Mouse (Mus musculus) v-Abl transformed pro-B cells (cell line): ENCODE measurements around the gene Ccdc24.

Experiments
- in situ Hi-C, 2 experiments: fragments of 400-800 bp; cut with MboI; formaldehyde crosslinking; loops; one replicate each; pipeline ENCODE4 v1.15.1; 2025; ENCODE audit not compliant: unreplicated experiment in 2 of 2

The Ccdc24 gene

GRCm38 (mm10) chr4:117893376-117893775, 21.0 kb upstream of the Ccdc24 start:
- in situ Hi-C loops: no loop called here

DNA sequence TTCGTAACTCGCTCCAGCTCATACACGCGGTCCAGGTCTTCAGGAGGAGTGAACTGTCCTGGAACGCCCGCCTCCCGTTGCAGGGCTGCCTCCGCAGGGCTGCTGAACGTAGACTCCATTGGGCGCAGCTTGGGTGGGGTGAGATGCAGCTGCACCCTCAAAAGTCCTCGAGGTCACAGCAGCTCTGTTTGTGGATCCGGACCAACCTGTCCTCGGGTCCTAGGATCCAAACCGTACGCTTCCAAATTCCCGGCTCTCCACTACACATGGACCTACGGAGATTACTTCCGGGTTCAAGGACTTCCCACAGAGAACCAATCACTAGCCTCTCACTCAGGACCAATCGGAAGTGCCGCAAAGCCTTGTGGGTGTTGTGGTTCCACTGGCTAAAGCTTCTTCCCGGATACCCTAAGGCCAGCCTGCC, 19.4 kb upstream of the Ccdc24 start, which contains the start of gene Dph2:
Dph2 (minus strand) TSS at position 295 of the 424 bp plus-strand sequence.
- in situ Hi-C loops: no loop called here

DNA sequence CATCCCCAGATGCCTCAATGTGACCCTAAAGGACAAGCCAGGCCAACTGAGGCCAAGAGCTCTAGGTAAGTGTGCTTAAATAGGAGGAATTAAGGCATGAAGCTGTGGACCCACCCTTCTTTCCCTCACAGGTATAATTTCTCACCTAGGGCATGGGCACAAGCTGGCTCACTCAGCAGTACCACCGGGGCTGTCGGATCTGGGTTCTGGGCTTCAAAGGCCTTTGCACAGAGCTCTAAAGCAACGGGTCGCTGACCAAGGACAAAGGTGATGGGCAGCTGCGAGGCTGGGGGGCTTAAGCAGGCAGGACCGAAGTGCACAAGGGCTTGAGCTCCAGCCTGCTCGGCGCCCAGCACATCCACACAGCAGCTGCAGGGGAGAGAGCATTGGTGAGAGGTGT, 18.4 kb upstream of the Ccdc24 start:
- in situ Hi-C loops: no loop called here

- in situ Hi-C loops: no loop called here
Measured at GRCm38 (mm10) chr4:117890031-117890430, 17.7 kb upstream of the Ccdc24 start.

- in situ Hi-C loops: loop anchor here in 1 of 2 experiments (5.0 kb wide), 1 partner anchor 38 kb away; the partner anchor contains the start of gene Artn
Measured at GRCm38 (mm10) chr4:117889471-117889870, 17.1 kb upstream of the Ccdc24 start.

DNA sequence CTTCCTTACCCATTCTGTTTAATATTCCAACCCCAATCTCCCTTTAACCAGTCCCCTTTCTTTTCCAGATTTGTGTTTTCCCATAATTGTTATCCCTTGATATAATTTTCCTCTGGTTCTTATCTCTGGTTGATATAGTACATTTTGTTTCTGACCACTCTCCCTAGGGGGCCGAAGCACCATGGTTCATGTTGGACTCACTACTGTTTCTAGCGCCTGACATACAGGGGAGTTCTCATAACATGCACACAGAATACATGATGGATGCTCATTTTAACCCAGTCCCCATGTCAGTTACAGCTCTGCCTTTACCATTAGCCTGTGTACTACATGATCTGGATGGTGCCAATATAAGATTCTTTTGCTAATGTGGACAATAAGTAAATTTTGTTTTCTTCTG, 15.6 kb upstream of the Ccdc24 start:
- in situ Hi-C loops: loop anchor here in 1 of 2 experiments (5.0 kb wide), 1 partner anchor 39 kb away; the partner anchor contains the start of gene Artn

DNA sequence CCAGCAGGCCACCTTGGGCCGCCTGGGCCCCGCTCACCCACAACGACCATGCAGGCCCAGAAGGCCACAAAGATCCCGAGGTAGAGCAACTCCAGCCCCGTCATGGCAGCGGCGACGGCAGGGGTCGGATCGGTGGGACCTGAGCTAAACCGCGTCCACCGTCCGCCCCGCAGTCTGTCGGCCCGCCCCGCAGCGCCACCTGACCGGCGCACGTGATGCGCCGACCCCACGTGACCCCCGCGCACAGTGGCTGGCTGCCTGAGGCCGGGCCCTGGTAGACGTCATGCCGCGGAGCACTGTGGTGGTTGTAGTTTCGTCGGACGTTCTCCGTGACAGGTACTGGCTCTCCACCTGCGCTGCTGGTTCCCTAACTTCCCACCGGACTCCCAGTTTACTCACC, 14.8 kb upstream of the Ccdc24 start, which contains the start of gene Atp6v0b:
Atp6v0b (minus strand) TSS at position 201 of the 400 bp plus-strand sequence.
- in situ Hi-C loops: loop anchor here in 1 of 2 experiments (5.0 kb wide), 1 partner anchor 40 kb away; the partner anchor contains the start of gene Artn

DNA sequence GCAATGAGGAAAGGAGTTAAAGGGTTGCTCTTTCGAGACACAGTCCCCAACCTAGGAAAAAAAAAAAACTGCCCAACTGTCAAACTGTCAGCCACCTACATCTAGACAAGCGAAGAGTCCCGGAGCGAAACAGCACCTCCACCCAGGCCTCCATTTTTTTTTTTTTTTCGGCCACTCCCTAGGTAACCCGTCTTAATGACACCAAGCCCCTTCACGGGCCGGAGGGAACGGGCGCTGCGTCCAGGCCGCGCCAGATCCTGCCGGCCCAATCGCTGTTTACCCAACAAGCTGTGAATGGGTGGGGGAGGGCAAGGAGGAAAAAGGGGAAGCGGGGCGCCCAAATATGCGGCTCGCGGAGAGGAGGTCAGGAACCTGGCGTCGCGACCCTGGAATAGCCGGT, 14.3 kb upstream of the Ccdc24 start:
- in situ Hi-C loops: loop anchor here in 1 of 2 experiments (5.0 kb wide), 1 partner anchor 41 kb away; the partner anchor contains the start of gene Artn

DNA sequence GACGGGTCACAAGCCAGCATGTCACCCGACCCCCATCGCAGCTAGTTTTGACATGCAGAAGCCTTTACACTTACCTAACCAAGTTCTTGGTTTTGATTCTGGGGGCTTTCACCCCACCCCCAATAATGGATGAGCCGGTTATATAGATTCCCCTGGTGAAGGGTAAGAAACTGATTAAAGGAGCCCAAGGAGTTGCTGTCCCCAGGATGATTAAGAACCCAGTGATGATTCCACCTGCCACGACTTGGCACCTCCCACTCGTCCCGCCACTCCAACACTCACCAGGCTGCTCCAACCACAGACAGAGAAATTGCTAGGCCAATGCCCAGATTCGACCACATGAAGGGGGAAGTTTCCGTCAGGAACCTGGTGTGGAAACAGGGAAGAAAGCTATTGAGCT, 13.6 kb upstream of the Ccdc24 start:
- in situ Hi-C loops: loop anchor here in 1 of 2 experiments (5.0 kb wide), 1 partner anchor 41 kb away; the partner anchor contains the start of gene Artn

DNA sequence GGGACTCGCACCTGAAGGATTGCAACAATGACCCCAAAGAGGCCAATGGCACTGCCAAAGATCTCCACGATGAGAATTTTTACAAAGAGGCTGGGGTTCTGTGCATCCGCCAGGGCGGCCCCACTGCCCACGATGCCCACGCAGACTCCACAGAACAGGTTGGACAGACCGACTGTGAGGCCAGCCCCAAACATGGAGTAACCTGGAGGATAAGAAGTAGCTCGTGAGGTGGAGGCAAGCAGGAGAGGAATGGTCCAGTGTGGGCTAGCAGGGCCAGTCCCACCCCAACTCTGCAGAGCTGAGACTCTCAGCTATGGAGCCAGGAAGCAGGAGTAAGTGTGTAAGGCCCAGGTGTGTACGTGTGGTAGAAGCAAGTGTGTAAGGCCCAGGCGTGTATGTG, 12.7 kb upstream of the Ccdc24 start:
- in situ Hi-C loops: loop anchor here in 1 of 2 experiments (5.0 kb wide), 1 partner anchor 42 kb away; the partner anchor contains the start of gene Artn

- in situ Hi-C loops: no loop called here
Measured at GRCm38 (mm10) chr4:117884146-117884545, 11.8 kb upstream of the Ccdc24 start.

DNA sequence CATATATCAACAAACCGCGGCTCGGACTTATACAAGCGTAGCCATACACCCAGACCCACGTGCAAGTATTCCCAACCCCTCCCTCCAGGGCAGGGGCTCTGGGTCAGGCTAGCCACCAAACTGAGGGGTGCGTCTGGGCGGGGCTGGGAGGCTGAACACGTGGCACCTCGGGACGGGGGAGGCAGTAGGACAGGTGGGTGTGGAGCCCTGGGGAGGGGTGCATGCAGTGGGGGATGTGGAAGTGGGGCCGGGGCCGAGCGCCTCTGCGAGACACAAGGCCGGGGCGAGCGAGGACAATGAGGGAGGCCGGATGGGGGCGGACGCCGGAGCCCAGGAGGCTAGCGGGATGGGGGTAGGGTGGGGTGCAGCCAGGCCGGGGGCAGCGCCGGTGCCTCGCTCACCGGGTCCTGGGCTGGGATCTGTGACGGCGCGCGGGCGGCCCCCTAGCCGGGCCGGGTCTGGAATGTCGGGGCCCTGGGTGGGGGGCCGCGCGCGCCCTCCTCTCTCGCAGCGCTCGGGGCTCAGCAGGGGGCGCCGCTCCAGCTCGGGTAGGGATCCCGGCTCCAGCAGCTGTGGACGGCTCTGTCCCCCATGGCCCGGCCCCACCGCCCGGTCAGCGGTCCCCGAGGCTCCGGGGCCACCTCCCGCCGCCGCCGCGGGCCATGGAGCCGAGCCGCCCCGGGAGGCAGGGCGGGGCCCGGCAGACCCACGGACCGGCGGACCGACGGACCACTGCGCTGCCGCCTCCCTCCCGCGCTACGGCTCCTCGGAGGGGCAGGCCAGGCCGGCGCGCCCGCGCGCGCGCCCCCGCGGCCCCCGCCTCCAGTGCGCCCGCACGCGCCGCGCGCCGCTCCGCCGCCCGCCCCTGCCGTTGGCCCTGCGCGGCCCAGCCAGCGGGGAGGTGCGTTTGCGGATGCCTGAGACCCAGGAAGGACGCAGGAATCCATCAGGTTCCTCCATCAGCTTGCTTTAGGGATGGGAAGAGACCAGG, 10.6 kb upstream of the Ccdc24 start, which contains the start of gene B4galt2:
B4galt2 (minus strand) TSS at position 787 of the 991 bp plus-strand sequence.
- in situ Hi-C loops: no loop called here

DNA sequence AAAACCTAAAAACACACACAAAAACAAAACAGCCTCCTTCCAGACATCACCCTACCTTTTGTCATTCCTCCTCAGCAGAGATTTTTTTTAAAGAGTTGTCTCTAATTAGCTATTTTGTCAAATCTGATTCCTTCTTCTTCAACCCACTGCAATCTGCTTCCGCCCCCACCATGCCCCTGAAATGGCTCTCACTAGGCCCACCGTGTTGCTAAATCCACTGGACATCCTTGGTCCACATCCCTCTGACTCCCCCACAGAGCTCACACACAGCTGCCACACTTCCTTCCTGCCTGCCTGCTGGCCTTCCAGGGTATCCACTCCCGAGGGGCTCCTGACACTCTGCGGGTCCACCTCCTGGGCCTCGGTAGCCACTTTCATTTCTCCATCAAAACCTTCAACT, 6.3 kb upstream of the Ccdc24 start:
- in situ Hi-C loops: no loop called here

DNA sequence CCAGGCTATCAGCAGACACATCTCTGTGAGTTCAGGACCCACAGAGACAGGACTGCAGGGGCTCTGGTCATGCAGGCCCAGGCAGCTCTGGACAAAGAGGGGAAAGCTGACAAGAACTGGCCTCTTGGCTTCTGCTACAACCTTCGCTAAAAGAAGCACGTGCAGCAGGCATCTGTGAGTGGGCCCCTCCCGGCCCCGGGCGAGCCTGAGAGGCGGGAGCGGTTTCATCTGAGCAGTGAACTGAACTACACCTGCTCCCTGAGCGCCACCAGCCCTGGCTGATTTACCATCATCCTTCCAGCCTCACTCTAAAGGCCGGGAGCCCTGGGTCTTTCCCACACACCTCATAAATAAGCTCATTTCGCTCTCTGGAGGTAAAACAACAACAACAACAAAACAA, 5.9 kb upstream of the Ccdc24 start:
- in situ Hi-C loops: no loop called here

DNA sequence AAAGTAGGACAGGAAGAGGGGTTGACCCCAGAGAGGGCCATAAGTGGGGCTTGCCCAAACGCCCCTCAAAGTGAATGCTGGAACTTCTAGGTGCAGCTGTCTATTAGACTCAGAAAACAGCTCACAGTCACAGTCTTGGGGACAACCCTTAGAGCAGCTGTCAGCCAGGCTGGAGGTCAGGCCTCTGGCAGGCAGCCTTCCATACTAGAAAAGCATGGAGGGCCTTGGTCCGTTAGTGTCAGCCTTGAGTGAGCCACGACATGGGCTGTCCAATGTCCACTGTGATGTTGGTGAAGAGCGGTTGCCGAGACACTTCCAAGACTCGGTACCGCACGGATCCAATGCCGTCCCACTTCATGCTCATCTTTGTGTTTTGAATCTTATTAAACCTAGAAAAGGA, 1.3 kb upstream of the Ccdc24 start:
- in situ Hi-C loops: no loop called here

DNA sequence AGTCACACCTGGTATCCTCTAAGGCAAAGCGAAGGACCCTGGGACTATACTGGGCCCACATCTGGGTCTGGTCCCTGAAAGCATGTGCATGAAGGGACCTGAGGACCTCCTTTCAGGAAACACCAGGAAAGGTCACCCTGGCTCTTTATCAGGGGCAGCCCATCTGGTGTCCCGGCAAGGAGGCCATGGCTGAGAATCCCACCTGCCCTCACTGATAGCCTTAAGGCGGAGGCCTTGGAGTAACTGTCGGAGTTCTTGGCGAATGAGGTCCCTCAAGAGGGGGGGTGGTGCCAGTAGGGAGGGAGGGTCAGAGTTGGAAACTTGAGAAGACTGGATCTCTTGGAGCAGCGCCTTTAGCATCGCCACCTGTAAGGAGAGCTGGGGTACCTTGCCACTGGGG, 570 bp downstream of the Ccdc24 start:
- in situ Hi-C loops: no loop called here

DNA sequence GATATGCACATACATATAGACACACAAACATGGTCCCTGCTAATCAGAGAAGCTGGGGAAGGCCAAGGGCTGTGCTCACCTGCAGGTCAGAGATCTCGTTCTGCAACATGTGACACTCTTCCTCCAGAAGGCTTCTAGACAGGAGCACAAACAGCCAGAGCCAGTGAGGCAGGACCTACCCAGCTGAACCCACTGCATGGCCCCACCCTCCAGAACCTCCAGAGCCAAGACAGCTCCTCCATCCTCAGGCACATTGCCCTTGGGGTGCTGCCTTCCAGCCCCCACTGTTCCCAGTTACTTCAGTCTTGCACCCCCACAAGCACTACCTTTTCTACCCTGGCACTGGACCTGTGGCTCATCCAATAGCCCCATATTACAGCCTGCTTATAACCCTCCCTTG, 1.9 kb downstream of the Ccdc24 start:
- in situ Hi-C loops: no loop called here

GRCm38 (mm10) chr4:117869317-117869716, 3.0 kb downstream of the Ccdc24 start:
- in situ Hi-C loops: no loop called here

DNA sequence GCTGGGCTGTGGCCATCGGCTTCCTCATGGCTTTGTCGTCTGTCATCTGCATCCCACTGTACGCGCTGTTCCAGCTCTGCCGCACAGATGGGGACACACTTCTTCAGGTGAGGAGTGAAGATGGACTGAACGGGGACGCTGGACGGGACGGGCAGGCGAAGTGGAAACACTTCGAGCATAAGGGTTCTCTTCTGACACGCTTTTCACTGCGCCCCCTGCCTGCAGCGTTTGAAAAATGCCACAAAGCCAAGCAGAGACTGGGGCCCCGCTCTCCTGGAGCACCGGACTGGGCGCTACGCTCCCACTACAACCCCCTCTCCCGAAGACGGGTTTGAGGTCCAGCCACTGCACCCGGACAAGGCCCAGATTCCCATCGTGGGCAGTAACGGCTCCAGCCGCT, 4.5 kb downstream of the Ccdc24 start:
- in situ Hi-C loops: no loop called here

DNA sequence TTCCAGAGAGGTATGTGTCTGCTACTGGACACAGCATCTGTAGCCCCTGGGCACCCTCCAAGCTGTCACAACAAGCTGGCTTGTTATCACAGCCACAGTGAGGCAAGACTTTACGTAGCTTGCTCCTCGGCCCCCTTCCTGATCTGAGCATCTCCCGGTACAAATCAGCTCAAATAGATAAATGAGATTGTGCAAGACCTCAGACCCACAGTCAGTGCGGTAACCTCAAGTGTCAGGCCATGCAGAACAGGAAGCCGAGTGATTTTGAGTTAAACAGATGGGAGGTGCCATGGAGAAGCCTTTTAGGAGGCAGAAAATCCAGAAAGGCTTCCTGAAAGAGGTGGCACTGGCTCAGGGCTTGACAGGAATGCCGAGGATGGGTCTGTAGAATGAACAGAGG, 5.4 kb downstream of the Ccdc24 start:
- in situ Hi-C loops: no loop called here

- in situ Hi-C loops: no loop called here
Measured at GRCm38 (mm10) chr4:117866083-117866482, 6.3 kb downstream of the Ccdc24 start.
